Mouse (Mus musculus) limb, embryonic 14.5 days (tissue): ENCODE measurements around the gene Hoxc5. TPM values are rescaled to one million over a fixed set of nuclear protein-coding genes. Genes with fewer than 3 reads are reported as not detected.
A peak's percentile ranks its signal among the peaks of the same experiment; 100 is the strongest.

Experiments
- ATAC-seq: fragments of 200-750 bp; cut with Nextera tagmentation; 2 replicates; pipeline ENCODE4 v1.8.0; 2017; ENCODE audit warnings: low read depth, moderate number of reproducible peaks, moderate TSS enrichment; ENCODE audit not compliant: low FRiP score
- DNase-seq: peaks from one replicate; pipeline ENCODE4 v3.0.0-alpha.2; 2015; ENCODE audit warnings: low spot score
- H3K27ac ChIP-seq: fragments of 300-500 bp; sonication (generic); replicated peaks from 2 replicates; pipeline ENCODE4 v1.5.1; 2014; ENCODE audit warnings: low read depth, mild to moderate bottlenecking, low read length, moderate library complexity, mixed read lengths
- H3K27me3 ChIP-seq: fragments of 300-500 bp; sonication (generic); 2 replicates; pipeline ENCODE4 v1.6.1; 2014; ENCODE audit warnings: low read length, mixed read lengths; ENCODE audit not compliant: control insufficient read depth, insufficient read depth
- H3K36me3 ChIP-seq: fragments of 300-500 bp; sonication (generic); 2 replicates; pipeline ENCODE4 v1.6.1; 2014; ENCODE audit warnings: mild to moderate bottlenecking, low read length, moderate library complexity, mixed read lengths; ENCODE audit not compliant: control insufficient read depth, insufficient read depth
- H3K4me1 ChIP-seq: fragments of 300-500 bp; sonication (generic); 2 replicates; pipeline ENCODE4 v1.6.1; 2014; ENCODE audit warnings: antibody characterized with exemption, low read length, mixed read lengths; ENCODE audit not compliant: control insufficient read depth, insufficient read depth
- H3K4me2 ChIP-seq: fragments of 300-500 bp; sonication (generic); replicated peaks from 2 replicates; pipeline ENCODE4 v1.6.1; 2014; ENCODE audit warnings: low read depth, mild to moderate bottlenecking, low read length, moderate library complexity; ENCODE audit not compliant: severe bottlenecking
- H3K4me3 ChIP-seq: fragments of 300-500 bp; sonication (generic); replicated peaks from 2 replicates; pipeline ENCODE4 v1.5.1; 2014; ENCODE audit warnings: low read length
- H3K9ac ChIP-seq: fragments of 300-500 bp; sonication (generic); 2 replicates; pipeline ENCODE4 v1.6.1; 2014; ENCODE audit warnings: mild to moderate bottlenecking, low read depth, low read length, moderate library complexity; ENCODE audit not compliant: severe bottlenecking
- H3K9me3 ChIP-seq: fragments of 300-500 bp; sonication (generic); 2 replicates; pipeline ENCODE4 v1.6.1; 2016; ENCODE audit warnings: low read length; ENCODE audit not compliant: control insufficient read depth
- POLR2A ChIP-seq: fragments of 200-500 bp; IDR thresholded peaks from 2 replicates; pipeline ENCODE4 v1.8.0; 2012; ENCODE audit warnings: inconsistent platforms, mild to moderate bottlenecking, moderate library complexity, borderline replicate concordance; ENCODE audit not compliant: insufficient read depth, insufficient read length; ENCODE audit errors: extremely low read depth
- WGBS: fragments of 180-500 bp; shearing (Covaris S2); extraction: QIAGEN DNeasy Blood & Tissue Kit; methylation state at CpG from one replicate; pipeline ENCODE4 v1.1.7; 2014; 5-methylcytosine and 5-hydroxymethylcytosine counted together
- polyA plus RNA-seq, 2 experiments: library from polyadenylated mRNA; depleted of rRNA in 1 of 2; stranded (reverse) in 1 of 2; unstranded in 1 of 2; fragments of >200 nt; fragmentation: Nextera tagmentation in 1 of 2; extraction: Ambion mirVana in 1 of 2; gene quantifications; 2 replicates each; pipeline versions ENCODE4 v1.2.1 to v1.2.3; 2012 to 2014

Hoxc5 gene
- polyA plus RNA-seq, 2 experiments = 3.5 to 9.0 TPM

DNA sequence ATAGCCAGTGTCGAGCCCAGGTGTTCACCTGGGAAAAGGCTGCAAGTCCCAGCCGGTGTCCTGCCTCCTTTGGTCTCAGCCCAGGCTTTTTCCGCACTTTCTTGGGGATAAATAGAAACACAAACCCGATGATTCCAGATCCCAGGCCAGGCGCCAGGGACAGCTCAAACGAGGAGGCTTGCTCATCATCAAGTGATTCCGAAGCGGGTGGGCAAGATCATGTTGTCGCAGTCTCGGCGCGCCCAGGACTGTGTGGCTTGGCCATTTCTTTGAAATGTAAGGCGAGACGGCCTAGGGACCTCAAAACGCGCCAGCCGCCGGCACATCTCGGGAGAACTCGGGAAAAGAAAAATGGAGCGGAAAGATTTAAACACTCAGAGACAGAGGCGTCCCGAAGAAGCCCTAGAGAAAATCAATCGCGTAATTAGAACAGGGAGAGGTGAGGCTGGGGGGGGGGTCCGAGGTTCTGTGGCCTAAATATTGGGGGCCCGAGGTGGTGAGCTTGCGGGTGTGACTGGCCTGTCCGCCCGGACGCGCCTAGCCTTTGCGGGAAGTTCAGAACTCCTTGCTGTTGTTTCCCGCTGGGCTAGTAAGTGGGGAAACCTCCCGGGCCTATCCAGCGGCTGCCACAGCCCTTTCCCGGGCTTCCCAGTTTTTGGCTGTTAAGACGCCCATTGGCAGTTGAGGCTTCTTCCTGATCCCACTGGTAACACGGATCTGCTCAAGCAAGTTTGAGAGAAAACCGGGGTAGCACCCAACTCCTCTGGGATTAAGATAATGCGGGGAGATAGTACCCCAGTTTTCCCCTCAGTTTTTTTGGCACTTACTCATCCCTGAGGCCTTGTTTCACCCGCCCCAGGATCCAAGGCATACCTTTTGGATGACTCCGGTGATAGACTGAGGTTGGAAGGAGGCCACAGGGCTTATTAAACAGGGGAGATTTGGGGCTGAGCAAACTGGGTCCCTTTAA, 60.3 kb downstream of the Hoxc5 start:
- Histone ChIP-seq H3K4me2 (0 out of 2 replicates have a peak overlapping the region, but pooled peaks have one; percentile 2), H3K36me3 (no peaks in the 10 kb centered on the region), H3K9ac (no peak overlapping the region), H3K4me3 (peak overlapping the region; percentile 13), H3K27me3 (peaks cover 98% of the 10 kb centered on the region), H3K9me3 (no peaks in the 10 kb centered on the region), H3K27ac (no peak overlapping the region), H3K4me1 (no peaks in the 10 kb centered on the region)
- WGBS = 4% methylated on average over 43 of the region's 43 CpGs
- ATAC-seq (no peak), DNase-seq (no peak)
- TF ChIP-seq POLR2A = no peak

DNA sequence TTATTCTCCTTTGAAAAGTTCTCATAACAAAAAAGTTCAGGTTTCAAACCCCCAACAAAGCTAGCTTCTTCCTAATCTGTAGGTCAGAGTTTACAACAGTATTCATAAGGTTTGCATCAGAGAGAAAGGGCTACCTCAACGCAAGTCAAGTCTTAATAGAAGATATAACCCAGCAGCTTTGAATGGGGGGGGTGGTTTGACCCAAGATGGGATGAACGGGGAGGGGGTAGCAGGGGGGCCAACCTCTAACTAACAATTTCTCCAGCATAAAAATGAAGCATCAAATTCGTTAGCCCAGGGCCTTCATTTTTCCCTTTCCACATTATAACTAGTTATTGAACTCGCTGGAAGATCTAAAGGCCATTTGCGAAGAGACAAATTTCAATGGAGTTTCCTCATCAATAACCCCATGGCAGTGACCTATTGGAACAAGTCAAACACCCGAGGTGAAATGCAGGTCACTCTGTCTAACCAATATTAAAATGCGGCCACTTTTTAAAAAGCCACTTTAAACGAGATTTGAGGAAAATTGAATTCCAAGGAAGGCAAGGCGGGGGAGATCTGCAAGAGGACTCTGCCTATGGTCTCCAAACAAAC, 61.8 kb downstream of the Hoxc5 start:
- TF ChIP-seq POLR2A = no peak
- H3K4me1 ChIP-seq = no peaks in the 10 kb centered on the region
- no peak overlapping the region for H3K27ac ChIP-seq
- no peaks in the 10 kb centered on the region for H3K36me3 ChIP-seq
- 26% methylated on average over 9 of the region's 9 CpGs for WGBS
- H3K4me2 ChIP-seq = no peak overlapping the region
- no peak overlapping the region for H3K4me3 ChIP-seq
- ATAC-seq = no peak
- no peak for DNase-seq
- no peaks in the 10 kb centered on the region for H3K9me3 ChIP-seq
- H3K27me3 ChIP-seq = peaks cover 98% of the 10 kb centered on the region
- H3K9ac ChIP-seq = no peak overlapping the region

DNA sequence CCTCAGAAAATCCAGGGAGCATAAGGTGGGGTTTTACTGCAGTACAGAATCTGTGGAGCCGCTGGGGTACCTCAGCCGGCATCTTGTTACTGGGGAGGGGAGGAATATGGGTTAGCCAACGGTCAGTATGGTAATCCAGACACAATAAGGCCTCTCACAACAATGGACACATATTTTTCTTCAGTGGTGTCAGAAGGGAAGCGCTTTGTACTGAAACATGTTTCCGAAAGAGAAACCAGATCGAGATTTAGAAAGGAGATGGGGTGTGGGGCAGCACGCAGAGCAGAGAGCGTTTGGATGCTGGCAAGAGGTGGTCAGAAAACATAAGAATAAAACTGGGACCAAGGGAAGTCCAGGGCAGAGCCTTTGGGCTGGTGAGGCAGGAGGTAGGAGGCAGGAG, 62.9 kb downstream of the Hoxc5 start:
- Histone ChIP-seq H3K27me3 (peaks cover 98% of the 10 kb centered on the region), H3K4me3 (no peak overlapping the region), H3K9ac (no peak overlapping the region), H3K36me3 (no peaks in the 10 kb centered on the region), H3K4me2 (no peak overlapping the region), H3K9me3 (no peaks in the 10 kb centered on the region), H3K27ac (no peak overlapping the region), H3K4me1 (peaks cover 9% of the 10 kb centered on the region)
- WGBS = 20% methylated on average over 8 of the region's 8 CpGs
- DNase-seq (no peak), ATAC-seq (no peak)
- TF ChIP-seq POLR2A = no peak

DNA sequence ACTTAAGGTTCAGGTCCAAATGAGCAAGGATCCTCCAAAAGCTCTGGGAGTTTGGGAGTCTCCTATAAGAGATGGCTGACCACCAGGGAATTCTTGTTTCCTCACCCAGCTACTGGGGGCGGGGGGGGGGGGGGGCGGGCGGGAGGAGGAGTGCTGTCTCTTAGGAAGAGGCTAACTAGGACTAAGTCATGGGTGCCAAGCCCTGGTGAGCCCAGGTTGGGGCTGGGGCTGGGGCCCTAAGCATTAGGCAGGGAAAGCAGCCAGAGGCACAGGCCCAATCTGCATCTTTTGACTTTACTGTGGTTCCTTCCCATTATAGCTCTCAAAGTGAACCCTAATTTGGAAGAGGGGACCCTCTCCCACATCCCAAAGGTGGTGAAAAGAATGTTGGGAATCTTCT, 64.9 kb downstream of the Hoxc5 start:
- no peak overlapping the region for H3K4me3 ChIP-seq
- DNase-seq = no peak

GRCm38 (mm10) chr15:103032646-103033575, 65.7 kb downstream of the Hoxc5 start:
- no peak for DNase-seq
- 2% methylated on average over 26 of the region's 26 CpGs for WGBS
- TF ChIP-seq POLR2A = no peak
- H3K9ac ChIP-seq = no peak overlapping the region
- H3K36me3 ChIP-seq = no peaks in the 10 kb centered on the region
- peaks cover 97% of the 10 kb centered on the region for H3K27me3 ChIP-seq
- peaks cover 9% of the 10 kb centered on the region for H3K4me1 ChIP-seq
- no peak overlapping the region for H3K4me2 ChIP-seq
- H3K9me3 ChIP-seq = no peaks in the 10 kb centered on the region
- H3K4me3 ChIP-seq = no peak overlapping the region
- no peak for ATAC-seq
- no peak overlapping the region for H3K27ac ChIP-seq

More for the DNA sequence above, 64.9 kb downstream of the Hoxc5 start:
- Histone ChIP-seq H3K36me3 (no peaks in the 10 kb centered on the region), H3K27me3 (peaks cover 97% of the 10 kb centered on the region), H3K27ac (no peak overlapping the region), H3K4me2 (no peak overlapping the region), H3K4me1 (peaks cover 9% of the 10 kb centered on the region), H3K9ac (no peak overlapping the region), H3K9me3 (no peaks in the 10 kb centered on the region)
- no peak for ATAC-seq
- 0% methylated on average over 1 of the region's 3 CpGs for WGBS
- no peak for TF ChIP-seq POLR2A
